Mouse (Mus musculus): ENCODE measurements around the gene Rxfp2.
A peak's percentile ranks its signal among the peaks of the same experiment; 100 is the strongest.

The Rxfp2 gene

GRCm38 (mm10) chr5:150114778-150115177 lies 96.3 kb downstream of the Rxfp2 start:
- no peak for DNase-seq (ENCODE audit: low read depth, low spot score)

- no peak for DNase-seq (ENCODE audit: low read depth, low spot score)
Observed at GRCm38 (mm10) chr5:150115271-150116092, 97.0 kb downstream of the Rxfp2 start.

- DNase-seq (ENCODE audit: low read depth, low spot score) = no peak
Observed at GRCm38 (mm10) chr5:150116216-150116905, 97.9 kb downstream of the Rxfp2 start.

GRCm38 (mm10) chr5:150116906-150117216 lies 98.4 kb downstream of the Rxfp2 start:
- DNase-seq (ENCODE audit: low read depth, low spot score) = peak; percentile 80

GRCm38 (mm10) chr5:150118124-150118454 lies 99.6 kb downstream of the Rxfp2 start:
- DNase-seq (ENCODE audit: low read depth, low spot score) = no peak

- peak; percentile 90 for DNase-seq (ENCODE audit: low read depth, low spot score)
Observed at GRCm38 (mm10) chr5:150118455-150119241, 100.2 kb downstream of the Rxfp2 start, which contains the start of gene Fry. Fry (plus strand) TSS chr5:150118645.

- no peak for DNase-seq (ENCODE audit: low read depth, low spot score)
Observed at GRCm38 (mm10) chr5:150120676-150121075, 102.2 kb downstream of the Rxfp2 start.

- DNase-seq (ENCODE audit: low read depth, low spot score) = no peak
Observed at GRCm38 (mm10) chr5:150122095-150122494, 103.6 kb downstream of the Rxfp2 start.

- DNase-seq (ENCODE audit: low read depth, low spot score) = no peak
Observed at GRCm38 (mm10) chr5:150122571-150122970, 104.1 kb downstream of the Rxfp2 start.

- DNase-seq (ENCODE audit: low read depth, low spot score) = no peak
Observed at GRCm38 (mm10) chr5:150125920-150126319, 107.4 kb downstream of the Rxfp2 start.

- no peak for DNase-seq (ENCODE audit: low read depth, low spot score)
Observed at GRCm38 (mm10) chr5:150128432-150128831, 110.0 kb downstream of the Rxfp2 start.

- no peak for DNase-seq (ENCODE audit: low read depth, low spot score)
Observed at GRCm38 (mm10) chr5:150130144-150130543, 111.7 kb downstream of the Rxfp2 start.

GRCm38 (mm10) chr5:150131166-150131565 lies 112.7 kb downstream of the Rxfp2 start:
- no peak for DNase-seq (ENCODE audit: low read depth, low spot score)

Measured in R1 (cell line).